Mouse (Mus musculus) heart, postnatal 14 days (tissue): Measurements from ENCODE around the gene Dmp1. TPM values are rescaled to one million over a fixed set of nuclear protein-coding genes. Genes with fewer than 3 reads are reported as not detected.
A peak's percentile ranks its signal among the peaks of the same experiment; 100 is the strongest.

Experiments
- DNase-seq, 2 experiments: peaks; one replicate each; pipeline ENCODE4 v3.0.0; 2021 to 2022
- intact Hi-C: fragments of 180-260 bp; cut with DNase I; formaldehyde crosslinking; loops from one replicate; pipeline ENCODE4 v1.15.1; 2025
- long read RNA-seq, 2 experiments: library from polyadenylated mRNA; stranded (forward); transcript quantifications; one replicate each; pipeline ENCODE4 v2.0.0; 2021
- total RNA-seq, 2 experiments: library from RNA; stranded (reverse); gene quantifications; 2 replicates each; pipeline ENCODE4 v1.2.3; 2021

Dmp1 gene
- not detected for total RNA-seq
- long read RNA-seq, experiment 1 = 0 reads
- long read RNA-seq, experiment 2 = 0 reads

- DNase-seq = no peak
- intact Hi-C loops = no loop called here
Measured at GRCm38 (mm10) chr5:104202351-104202750, at the start of gene Dmp1. TSS of gene Dmp1 (plus strand) at chr5:104202613.

DNA sequence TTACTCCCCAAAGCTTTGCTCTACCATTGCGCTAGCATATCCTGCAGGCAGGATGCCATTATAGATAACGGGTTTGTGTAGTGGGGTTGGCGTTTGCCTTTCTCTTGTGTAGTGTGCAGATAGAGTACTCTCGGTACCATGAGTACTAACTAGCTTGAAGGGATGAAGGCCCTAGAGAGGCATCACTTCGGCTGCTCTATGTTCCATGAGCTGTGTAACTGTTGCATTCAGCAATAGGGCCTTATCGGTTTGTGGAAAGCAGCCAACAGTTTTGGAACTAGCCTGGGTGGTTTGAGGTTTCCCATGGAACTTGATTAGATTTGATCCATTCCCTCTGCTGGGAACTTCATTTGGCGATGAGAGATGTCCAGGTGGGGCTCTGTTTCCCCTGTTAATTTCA, 44.7 kb upstream of the Dmp1 start:
- DNase-seq = no peak
- intact Hi-C loops = no loop called here

DNA sequence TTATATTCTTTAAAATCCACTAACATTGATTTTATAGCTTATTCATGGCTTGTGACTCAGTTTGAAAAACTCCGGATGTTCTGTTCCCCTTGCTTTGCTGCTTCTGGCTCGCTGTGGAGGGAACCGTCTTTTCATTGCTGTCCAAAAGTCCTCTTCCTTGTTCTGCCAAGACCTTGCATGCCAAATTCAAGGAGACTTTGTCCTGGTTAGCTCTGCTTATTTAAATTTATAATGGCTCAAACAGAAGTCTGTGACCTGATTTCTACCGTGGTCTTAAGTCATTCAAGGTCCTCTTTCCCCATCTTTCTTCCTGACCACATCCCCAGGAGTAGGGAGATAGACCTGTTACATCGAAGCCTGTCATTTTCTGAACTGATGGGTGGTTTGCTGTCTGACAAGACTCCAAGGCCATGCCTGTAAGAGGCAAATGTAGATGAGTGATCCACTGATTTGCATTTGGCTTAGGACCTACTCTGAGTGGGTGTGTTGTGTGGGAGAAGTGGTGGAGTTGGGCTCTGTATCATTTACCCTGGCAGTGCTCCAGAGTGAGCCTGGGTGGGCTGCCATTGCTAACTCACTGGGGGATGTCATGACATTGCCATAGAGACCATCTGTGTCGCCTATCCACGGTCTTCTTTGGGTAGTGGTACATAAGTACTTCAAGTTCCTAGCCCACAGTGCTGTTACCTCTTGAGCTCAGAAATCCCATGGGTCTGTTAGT, 43.9 kb upstream of the Dmp1 start:
- DNase-seq = peak in 1 of 2 experiments; percentile 4
- intact Hi-C loops = no loop called here

DNA sequence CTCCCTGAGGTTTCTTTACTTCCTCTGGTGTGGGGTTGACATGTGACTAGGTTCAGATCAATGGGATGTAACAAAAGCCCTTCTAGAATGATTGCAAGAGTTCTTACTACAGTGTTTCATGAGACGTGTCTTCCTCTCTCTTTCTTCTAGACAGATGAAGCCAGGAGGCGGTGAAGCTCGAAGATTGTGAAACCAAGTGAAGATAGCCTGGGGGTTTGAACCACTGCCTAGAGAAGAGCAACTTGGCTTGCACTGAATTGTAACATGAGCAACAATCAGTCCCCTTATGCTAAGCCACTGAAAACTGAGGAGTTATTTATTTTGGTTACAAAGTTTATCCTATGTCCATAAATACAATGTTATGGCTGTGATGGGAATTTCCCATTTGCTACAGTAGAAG, 41.8 kb upstream of the Dmp1 start:
- intact Hi-C loops = no loop called here
- no peak for DNase-seq

GRCm38 (mm10) chr5:104161390-104161789, 41.0 kb upstream of the Dmp1 start:
- intact Hi-C loops = no loop called here

GRCm38 (mm10) chr5:104163536-104163935, 38.9 kb upstream of the Dmp1 start:
- intact Hi-C loops = no loop called here
- no peak for DNase-seq

More at GRCm38 (mm10) chr5:104161390-104161789, 41.0 kb upstream of the Dmp1 start:
- peak; percentile 23 to 41 for DNase-seq

GRCm38 (mm10) chr5:104170412-104170811, 32.0 kb upstream of the Dmp1 start, which contains the start of gene Dspp:
TSS of gene Dspp (plus strand) at chr5:104170712.
- intact Hi-C loops = no loop called here
- no peak for DNase-seq

- intact Hi-C loops = no loop called here
- no peak for DNase-seq
Measured at GRCm38 (mm10) chr5:104173094-104173493, 29.3 kb upstream of the Dmp1 start.

GRCm38 (mm10) chr5:104183743-104184142, 18.7 kb upstream of the Dmp1 start:
- no peak for DNase-seq
- intact Hi-C loops = no loop called here

DNA sequence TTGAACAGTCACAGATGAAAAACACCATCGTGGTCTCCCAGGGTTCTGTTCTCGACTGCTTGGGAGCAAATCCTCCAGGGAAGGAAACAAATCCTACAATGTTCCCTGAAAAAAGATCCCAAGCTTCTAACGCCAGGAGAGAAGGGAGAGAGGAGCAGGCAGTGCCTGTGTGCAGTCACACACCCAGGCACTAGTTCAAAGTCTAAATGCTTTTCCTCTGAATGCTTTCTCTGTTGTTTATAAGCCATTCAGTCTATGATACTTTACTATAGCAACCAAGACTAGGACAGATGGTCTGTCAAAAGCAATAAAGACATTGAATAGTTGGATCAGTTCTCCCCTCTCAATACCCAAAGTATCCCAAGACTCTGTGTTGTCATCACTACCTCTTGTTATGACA, 15.1 kb upstream of the Dmp1 start:
- no peak for DNase-seq
- intact Hi-C loops = no loop called here

- DNase-seq = no peak
Measured at GRCm38 (mm10) chr5:104195086-104195485, 7.3 kb upstream of the Dmp1 start.

GRCm38 (mm10) chr5:104201153-104201950, 1.1 kb upstream of the Dmp1 start:
- DNase-seq = no peak

More at GRCm38 (mm10) chr5:104195086-104195485, 7.3 kb upstream of the Dmp1 start:
- intact Hi-C loops = no loop called here

DNA sequence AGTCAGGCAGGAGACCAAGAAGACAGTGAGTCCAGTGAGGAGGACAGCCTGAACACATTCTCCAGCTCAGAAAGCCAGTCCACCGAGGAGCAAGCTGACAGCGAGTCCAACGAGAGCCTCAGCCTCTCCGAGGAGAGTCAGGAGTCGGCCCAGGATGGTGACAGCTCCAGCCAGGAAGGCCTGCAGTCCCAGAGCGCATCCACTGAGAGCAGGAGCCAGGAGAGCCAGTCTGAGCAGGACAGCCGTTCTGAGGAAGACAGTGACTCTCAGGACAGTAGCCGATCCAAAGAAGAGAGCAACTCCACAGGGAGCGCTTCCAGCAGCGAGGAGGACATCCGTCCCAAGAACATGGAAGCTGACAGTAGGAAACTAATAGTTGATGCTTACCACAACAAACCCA, 10.1 kb downstream of the Dmp1 start:
- intact Hi-C loops = loop anchor here (10.0 kb wide), 1 partner anchor 218 kb away; no protein-coding TSS in a partner anchor

More at GRCm38 (mm10) chr5:104201153-104201950, 1.1 kb upstream of the Dmp1 start:
- intact Hi-C loops = no loop called here

DNA sequence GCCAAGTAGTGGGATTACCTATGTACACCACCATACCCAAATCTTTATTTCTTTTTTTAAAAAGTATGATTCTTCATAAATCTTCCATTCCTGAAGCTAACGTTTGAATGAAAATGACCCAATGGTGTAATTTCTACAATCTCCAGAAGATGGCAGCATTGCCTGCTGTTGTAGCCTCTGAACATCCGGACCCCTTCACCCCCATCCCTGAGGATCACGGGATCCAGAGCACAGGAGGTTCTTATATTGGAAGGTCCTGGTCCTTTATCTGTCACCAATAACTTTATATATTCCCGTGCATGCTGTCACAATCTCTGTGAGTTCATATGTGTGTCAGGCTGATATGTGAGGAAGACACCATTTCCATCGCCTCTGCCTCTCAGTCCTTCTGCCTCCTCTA, 16.5 kb downstream of the Dmp1 start:
- intact Hi-C loops = loop anchor here (1.0 to 10.0 kb wide), 4 partner anchors 87 to 228 kb away; no protein-coding TSS in a partner anchor
- DNase-seq = peak; percentile 18 to 41

More for the DNA sequence above, 10.1 kb downstream of the Dmp1 start:
- no peak for DNase-seq

DNA sequence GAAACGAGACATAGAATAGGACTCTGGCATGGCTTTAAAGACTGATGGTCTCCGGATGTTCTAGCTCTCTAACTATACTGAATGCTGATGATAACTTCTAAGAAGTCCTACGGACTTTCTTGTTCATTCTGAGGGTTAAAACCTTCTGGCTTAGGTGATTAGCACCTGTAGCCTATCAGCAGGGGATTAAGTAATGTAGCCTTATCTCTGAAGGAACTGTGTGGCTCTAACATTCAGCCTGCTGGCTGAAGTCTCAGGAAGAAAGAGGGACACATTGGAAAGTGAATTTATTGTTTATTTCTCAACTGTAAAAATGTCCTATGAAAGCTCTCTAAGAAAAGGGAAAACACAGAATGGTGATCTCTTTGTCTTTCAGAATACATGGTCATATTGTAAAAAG, 21.9 kb downstream of the Dmp1 start:
- no peak for DNase-seq
- intact Hi-C loops = no loop called here

GRCm38 (mm10) chr5:104224750-104225149, 22.3 kb downstream of the Dmp1 start:
- intact Hi-C loops = no loop called here
- DNase-seq = no peak

DNA sequence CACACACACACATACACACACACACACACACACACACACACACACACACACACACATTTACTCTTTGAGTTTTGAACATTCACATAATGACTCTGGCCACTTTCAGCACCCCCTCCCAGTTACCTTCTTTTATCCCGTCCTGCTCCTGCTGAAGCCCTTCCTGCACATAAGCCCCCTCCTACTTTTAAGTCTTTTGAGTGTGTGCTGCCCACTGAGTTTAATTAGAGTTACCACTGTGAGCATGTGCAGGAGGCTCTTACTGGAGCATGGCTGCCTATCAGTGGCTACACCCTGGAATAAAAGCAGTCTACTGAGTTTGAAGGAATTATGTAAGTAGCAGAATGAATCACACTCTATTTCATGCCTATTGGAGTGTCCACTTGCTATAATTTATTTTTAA, 26.1 kb downstream of the Dmp1 start:
- DNase-seq = no peak
- intact Hi-C loops = no loop called here

DNA sequence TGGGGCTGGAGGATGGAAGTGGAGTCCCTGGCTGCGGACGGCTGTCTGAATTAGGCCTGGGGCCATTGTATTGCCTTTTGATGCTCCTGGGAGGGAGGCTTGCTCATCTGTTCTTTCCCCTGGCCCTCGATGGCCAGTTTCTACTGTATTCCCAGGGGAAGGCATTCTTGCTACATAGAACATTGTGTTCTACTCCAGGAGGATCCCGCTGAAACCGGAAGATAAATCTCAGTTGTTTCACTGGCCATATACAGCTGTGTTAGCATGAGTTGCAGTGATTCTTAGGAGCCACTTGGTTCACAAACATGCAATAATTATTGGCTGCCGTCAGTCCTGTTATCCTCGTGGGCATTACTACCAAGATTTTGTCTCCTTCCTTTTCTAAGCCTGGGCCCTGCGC, 34.3 kb downstream of the Dmp1 start:
- no peak for DNase-seq
- intact Hi-C loops = no loop called here

DNA sequence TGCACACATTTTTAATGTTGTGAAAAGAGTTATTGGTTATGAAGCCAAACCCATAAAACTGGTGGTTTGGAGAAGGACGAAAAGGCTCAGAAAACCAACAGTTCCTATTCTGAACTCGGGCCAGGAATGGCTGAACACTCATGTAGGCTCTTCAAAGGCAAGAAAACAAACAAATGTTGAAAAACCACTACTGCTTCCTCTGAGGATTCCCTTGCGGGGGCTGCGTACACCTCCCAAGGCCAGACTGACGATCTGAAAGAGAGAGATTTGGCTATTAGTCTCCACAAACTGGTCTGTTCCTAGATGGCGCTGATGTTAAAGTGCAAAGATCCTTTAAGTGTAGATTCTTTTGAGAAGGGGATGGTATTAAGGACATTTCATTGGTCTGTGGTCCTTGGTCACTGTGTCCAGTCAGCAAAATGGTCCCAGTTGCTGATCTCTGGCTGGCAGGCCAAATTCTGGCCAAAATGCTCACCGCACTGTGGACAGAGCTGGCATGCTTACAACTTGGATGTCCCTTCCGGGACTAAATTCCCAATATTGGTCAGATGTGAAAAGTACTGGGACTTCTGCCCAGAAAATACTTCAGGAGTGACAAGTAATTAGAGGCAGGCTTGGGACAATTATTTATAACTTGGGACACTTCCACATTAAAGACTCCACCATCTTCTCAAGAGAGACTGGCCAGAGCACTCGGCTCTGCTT, 37.4 kb downstream of the Dmp1 start:
- peak; percentile 21 to 33 for DNase-seq
- intact Hi-C loops = no loop called here

- DNase-seq = no peak
- intact Hi-C loops = no loop called here
Measured at GRCm38 (mm10) chr5:104244261-104244660, 41.8 kb downstream of the Dmp1 start.

DNA sequence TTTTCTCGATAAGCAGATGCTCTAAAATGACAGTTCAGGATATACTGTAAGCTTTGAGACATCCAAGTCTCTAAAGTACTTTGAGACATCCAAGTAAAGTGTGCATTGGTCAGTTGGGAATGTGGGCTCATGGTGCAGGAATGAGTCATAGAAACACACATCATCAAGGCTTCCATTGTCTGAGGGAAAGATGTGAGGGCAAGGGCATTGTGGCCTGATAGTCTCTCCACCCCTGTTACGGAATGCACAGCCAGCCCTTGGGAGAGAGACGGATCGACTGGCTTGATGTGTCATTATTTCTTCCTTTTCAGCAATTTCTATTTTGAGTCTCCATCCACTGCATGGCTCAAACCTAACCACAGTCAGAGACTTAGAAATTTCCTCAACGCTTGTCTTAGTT, 49.4 kb downstream of the Dmp1 start:
- intact Hi-C loops = no loop called here
- no peak for DNase-seq
